Mouse (Mus musculus): ENCODE results near the gene Rab3gap1. TPM values are rescaled to one million over a fixed set of nuclear protein-coding genes. Genes with fewer than 3 reads are reported as not detected.

Rab3gap1 gene
- polyA plus RNA-seq, 1 experiment from 2014 or later: 21.2 TPM

- Histone ChIP-seq H3K9me3 (ENCODE audit: control insufficient read depth, low read length) (no peaks in the 10 kb centered on the region), H3K27ac (ENCODE audit: low read length) (no peak overlapping the region), H3K4me2 (ENCODE audit: low read length) (no peak overlapping the region), H3K36me3 (ENCODE audit: control insufficient read depth, insufficient read depth) (peaks cover 2% of the 10 kb centered on the region; the same call in 1 of the 2 replicates), H3K9ac (replicated peaks; ENCODE audit: low read depth, low read length) (no peak overlapping the region), H3K27me3 (replicated peaks; ENCODE audit: control insufficient read depth, insufficient read depth, low read length) (no peaks in the 10 kb centered on the region), H3K4me3 (replicated peaks; ENCODE audit: low read length) (no peak overlapping the region), H3K4me1 (replicated peaks; ENCODE audit: control insufficient read depth, insufficient read depth, low read length) (no peaks in the 10 kb centered on the region)
- ATAC-seq: no peak
- 54% methylated on average over 4 of the region's 4 CpGs for WGBS
Observed at GRCm38 (mm10) chr1:127913116-127913515, 44.5 kb downstream of the Rab3gap1 start.

- Histone ChIP-seq H3K27me3 (replicated peaks; ENCODE audit: control insufficient read depth, insufficient read depth, low read length) (no peaks in the 10 kb centered on the region), H3K9me3 (ENCODE audit: control insufficient read depth, low read length) (no peaks in the 10 kb centered on the region), H3K9ac (replicated peaks; ENCODE audit: low read depth, low read length) (no peak overlapping the region), H3K4me2 (ENCODE audit: low read length) (no peak overlapping the region), H3K4me3 (replicated peaks; ENCODE audit: low read length) (no peak overlapping the region), H3K27ac (ENCODE audit: low read length) (no peak overlapping the region), H3K4me1 (replicated peaks; ENCODE audit: control insufficient read depth, insufficient read depth, low read length) (no peaks in the 10 kb centered on the region), H3K36me3 (ENCODE audit: control insufficient read depth, insufficient read depth) (peaks cover 6% of the 10 kb centered on the region)
- ATAC-seq: no peak
- WGBS: 95% methylated on average over 6 of the region's 6 CpGs
Observed at GRCm38 (mm10) chr1:127915316-127915715, 46.7 kb downstream of the Rab3gap1 start.

GRCm38 (mm10) chr1:127915802-127916201 lies 47.2 kb downstream of the Rab3gap1 start:
- no peaks in the 10 kb centered on the region for H3K4me1 ChIP-seq (replicated peaks; ENCODE audit: control insufficient read depth, insufficient read depth, low read length)
- no peaks in the 10 kb centered on the region for H3K27me3 ChIP-seq (replicated peaks; ENCODE audit: control insufficient read depth, insufficient read depth, low read length)
- 81% methylated on average over 1 of the region's 1 CpGs for WGBS
- H3K36me3 ChIP-seq (ENCODE audit: control insufficient read depth, insufficient read depth): peaks cover 6% of the 10 kb centered on the region
- H3K4me2 ChIP-seq (ENCODE audit: low read length): no peak overlapping the region
- no peak for ATAC-seq
- no peaks in the 10 kb centered on the region for H3K9me3 ChIP-seq (ENCODE audit: control insufficient read depth, low read length)
- H3K27ac ChIP-seq (ENCODE audit: low read length): no peak overlapping the region
- H3K9ac ChIP-seq (replicated peaks; ENCODE audit: low read depth, low read length): no peak overlapping the region
- no peak overlapping the region for H3K4me3 ChIP-seq (replicated peaks; ENCODE audit: low read length)

- no peak overlapping the region for H3K4me2 ChIP-seq (ENCODE audit: low read length)
- peaks cover 17% of the 10 kb centered on the region for H3K36me3 ChIP-seq (ENCODE audit: control insufficient read depth, insufficient read depth)
- no peak overlapping the region for H3K4me3 ChIP-seq (replicated peaks; ENCODE audit: low read length)
- WGBS: 93% methylated on average over 2 of the region's 2 CpGs
- H3K4me1 ChIP-seq (replicated peaks; ENCODE audit: control insufficient read depth, insufficient read depth, low read length): no peaks in the 10 kb centered on the region
- no peaks in the 10 kb centered on the region for H3K27me3 ChIP-seq (replicated peaks; ENCODE audit: control insufficient read depth, insufficient read depth, low read length)
- ATAC-seq: no peak
- no peak overlapping the region for H3K27ac ChIP-seq (ENCODE audit: low read length)
- H3K9me3 ChIP-seq (ENCODE audit: control insufficient read depth, low read length): no peaks in the 10 kb centered on the region
- no peak overlapping the region for H3K9ac ChIP-seq (replicated peaks; ENCODE audit: low read depth, low read length)
Observed at GRCm38 (mm10) chr1:127933405-127933804, 64.8 kb downstream of the Rab3gap1 start.

GRCm38 (mm10) chr1:127934322-127934721 lies 65.7 kb downstream of the Rab3gap1 start:
- H3K36me3 ChIP-seq (ENCODE audit: control insufficient read depth, insufficient read depth): peaks cover 26% of the 10 kb centered on the region

GRCm38 (mm10) chr1:127937277-127937676 lies 68.7 kb downstream of the Rab3gap1 start:
- H3K36me3 ChIP-seq (ENCODE audit: control insufficient read depth, insufficient read depth): peaks cover 40% of the 10 kb centered on the region
- no peak for ATAC-seq

More at GRCm38 (mm10) chr1:127934322-127934721, 65.7 kb downstream of the Rab3gap1 start:
- H3K9me3 ChIP-seq (ENCODE audit: control insufficient read depth, low read length): no peaks in the 10 kb centered on the region
- no peaks in the 10 kb centered on the region for H3K4me1 ChIP-seq (replicated peaks; ENCODE audit: control insufficient read depth, insufficient read depth, low read length)
- 94% methylated on average over 5 of the region's 5 CpGs for WGBS
- no peak overlapping the region for H3K4me2 ChIP-seq (ENCODE audit: low read length)
- no peak overlapping the region for H3K4me3 ChIP-seq (replicated peaks; ENCODE audit: low read length)
- H3K27ac ChIP-seq (ENCODE audit: low read length): no peak overlapping the region
- ATAC-seq: no peak
- no peaks in the 10 kb centered on the region for H3K27me3 ChIP-seq (replicated peaks; ENCODE audit: control insufficient read depth, insufficient read depth, low read length)
- no peak overlapping the region for H3K9ac ChIP-seq (replicated peaks; ENCODE audit: low read depth, low read length)

GRCm38 (mm10) chr1:127942231-127942630 lies 73.7 kb downstream of the Rab3gap1 start:
- Histone ChIP-seq H3K9ac (replicated peaks; ENCODE audit: low read depth, low read length) (no peak overlapping the region), H3K27ac (ENCODE audit: low read length) (no peak overlapping the region), H3K4me1 (replicated peaks; ENCODE audit: control insufficient read depth, insufficient read depth, low read length) (no peaks in the 10 kb centered on the region), H3K4me2 (ENCODE audit: low read length) (no peak overlapping the region), H3K9me3 (ENCODE audit: control insufficient read depth, low read length) (no peaks in the 10 kb centered on the region), H3K36me3 (ENCODE audit: control insufficient read depth, insufficient read depth) (peaks cover 47% of the 10 kb centered on the region), H3K27me3 (replicated peaks; ENCODE audit: control insufficient read depth, insufficient read depth, low read length) (no peaks in the 10 kb centered on the region), H3K4me3 (replicated peaks; ENCODE audit: low read length) (no peak overlapping the region)
- ATAC-seq: no peak
- WGBS: 96% methylated on average over 10 of the region's 10 CpGs

More at GRCm38 (mm10) chr1:127937277-127937676, 68.7 kb downstream of the Rab3gap1 start:
- 84% methylated on average over 8 of the region's 8 CpGs for WGBS
- Histone ChIP-seq H3K4me2 (ENCODE audit: low read length) (no peak overlapping the region), H3K27me3 (replicated peaks; ENCODE audit: control insufficient read depth, insufficient read depth, low read length) (no peaks in the 10 kb centered on the region), H3K4me3 (replicated peaks; ENCODE audit: low read length) (no peak overlapping the region), H3K9ac (replicated peaks; ENCODE audit: low read depth, low read length) (no peak overlapping the region), H3K4me1 (replicated peaks; ENCODE audit: control insufficient read depth, insufficient read depth, low read length) (no peaks in the 10 kb centered on the region), H3K27ac (ENCODE audit: low read length) (no peak overlapping the region), H3K9me3 (ENCODE audit: control insufficient read depth, low read length) (no peaks in the 10 kb centered on the region)

GRCm38 (mm10) chr1:127943516-127943915 lies 74.9 kb downstream of the Rab3gap1 start:
- WGBS: 88% methylated on average over 6 of the region's 6 CpGs

GRCm38 (mm10) chr1:127945696-127946575 lies 77.4 kb downstream of the Rab3gap1 start:
- WGBS: 82% methylated on average over 3 of the region's 3 CpGs
- no peak overlapping the region for H3K4me2 ChIP-seq (ENCODE audit: low read length)
- H3K27me3 ChIP-seq (replicated peaks; ENCODE audit: control insufficient read depth, insufficient read depth, low read length): no peaks in the 10 kb centered on the region
- no peaks in the 10 kb centered on the region for H3K4me1 ChIP-seq (replicated peaks; ENCODE audit: control insufficient read depth, insufficient read depth, low read length)
- no peak for ATAC-seq
- H3K36me3 ChIP-seq (ENCODE audit: control insufficient read depth, insufficient read depth): peaks cover 17% of the 10 kb centered on the region
- no peak overlapping the region for H3K27ac ChIP-seq (ENCODE audit: low read length)
- H3K4me3 ChIP-seq (replicated peaks; ENCODE audit: low read length): no peak overlapping the region
- no peak overlapping the region for H3K9ac ChIP-seq (replicated peaks; ENCODE audit: low read depth, low read length)
- H3K9me3 ChIP-seq (ENCODE audit: control insufficient read depth, low read length): 0 out of 2 replicates have a peak, but pooled peaks cover 4% of the 10 kb centered on the region

More at GRCm38 (mm10) chr1:127943516-127943915, 74.9 kb downstream of the Rab3gap1 start:
- no peak for ATAC-seq
- Histone ChIP-seq H3K36me3 (ENCODE audit: control insufficient read depth, insufficient read depth) (peaks cover 38% of the 10 kb centered on the region), H3K4me3 (replicated peaks; ENCODE audit: low read length) (no peak overlapping the region), H3K27ac (ENCODE audit: low read length) (no peak overlapping the region), H3K4me2 (ENCODE audit: low read length) (no peak overlapping the region), H3K9me3 (ENCODE audit: control insufficient read depth, low read length) (0 out of 2 replicates have a peak, but pooled peaks cover 4% of the 10 kb centered on the region), H3K9ac (replicated peaks; ENCODE audit: low read depth, low read length) (no peak overlapping the region), H3K4me1 (replicated peaks; ENCODE audit: control insufficient read depth, insufficient read depth, low read length) (no peaks in the 10 kb centered on the region), H3K27me3 (replicated peaks; ENCODE audit: control insufficient read depth, insufficient read depth, low read length) (no peaks in the 10 kb centered on the region)
